In the genomic region with DNA sequence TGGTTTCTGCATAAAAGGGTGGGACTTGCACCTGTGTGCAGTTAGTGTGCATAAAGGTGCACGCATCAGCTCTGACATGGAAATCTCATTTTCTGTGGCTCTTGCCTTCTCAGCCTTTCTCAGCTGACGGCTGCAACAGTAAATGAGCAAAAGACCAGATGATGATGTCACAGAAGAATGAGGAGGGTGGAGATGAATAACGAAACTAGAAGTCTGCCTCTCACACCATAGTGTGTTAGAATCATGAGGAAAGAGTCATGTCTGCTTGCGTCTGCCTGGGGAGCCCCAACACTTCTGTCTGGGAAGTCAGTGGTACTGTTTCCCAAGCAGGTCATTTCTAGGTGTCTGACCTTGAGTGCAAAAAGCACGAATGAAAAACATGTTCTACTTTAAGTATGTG, we compare ENCODE assay signal across 30 mouse cellular contexts. TPM values are rescaled to one million over a fixed set of nuclear protein-coding genes. Genes with fewer than 3 reads are reported as not detected.
DNase-seq lines count a peak whose midpoint lies in the region; ATAC-seq lines count a peak whose summit lies in the region.
"Had no signal": no experiment of that assay in that cellular context is flagged by ENCODE, and none has a peak within 500 bp of the region (broad histone marks: within the 10 kb centered on the region; RNA-seq: fewer than 3 reads in every experiment).

No protein-coding gene starts in this region.

- intact Hi-C loops in left cerebral cortex, postnatal 4 days (cut with DNase I), result no loop called here

- H3K36me3 ChIP-seq in heart, embryonic 12.5 days, result no peaks in the 10 kb centered on the region
- H3K36me3 ChIP-seq: embryonic facial prominence, embryonic 12.5 days; embryonic facial prominence, embryonic 15.5 days; hindbrain, embryonic 15.5 days had no signal

- 78% methylated on average over 5 of the region's 5 CpGs for WGBS in heart, embryonic 12.5 days

- peak; percentile 82 for DNase-seq in induced T-regulatory cell, adult 2 months (ENCODE audit: low read depth)
- no peak for DNase-seq in left cerebral cortex, postnatal 4 days
- DNase-seq in adrenal gland, postnatal 36 days, result no peak
- DNase-seq: adrenal gland, postnatal 14 days; cerebellum, adult 11-12 months; cerebellum, adult 9-10 months; cerebellum, postnatal 14 days; forebrain, postnatal 0 days; gastrocnemius, adult 2 months; gastrocnemius, postnatal 14 days; heart, adult 18-20 months; kidney, adult 18-20 months had no signal

- no peak overlapping the region for H3K4me2 ChIP-seq in heart, embryonic 12.5 days
- H3K4me2 ChIP-seq: embryonic facial prominence, embryonic 12.5 days; embryonic facial prominence, embryonic 15.5 days; hindbrain, embryonic 12.5 days; hindbrain, embryonic 15.5 days had no signal

- H3K4me1 ChIP-seq in heart, embryonic 12.5 days (replicated peaks), result peaks cover 19% of the 10 kb centered on the region
- H3K4me1 ChIP-seq: embryonic facial prominence, embryonic 12.5 days; hindbrain, embryonic 12.5 days had no signal

- no peak overlapping the region for H3K4me3 ChIP-seq in heart, embryonic 12.5 days
- H3K4me3 ChIP-seq: embryonic facial prominence, embryonic 12.5 days; embryonic facial prominence, embryonic 15.5 days; gastrocnemius, adult 2 months; hindbrain, embryonic 12.5 days; hindbrain, embryonic 15.5 days had no signal

- no peaks in the 10 kb centered on the region for H3K9me3 ChIP-seq in heart, embryonic 12.5 days (replicated peaks)
- H3K9me3 ChIP-seq: embryonic facial prominence, embryonic 12.5 days; embryonic facial prominence, embryonic 15.5 days; hindbrain, embryonic 12.5 days; hindbrain, embryonic 15.5 days had no signal

- no peak overlapping the region for H3K9ac ChIP-seq in heart, embryonic 12.5 days
- H3K9ac ChIP-seq: embryonic facial prominence, embryonic 12.5 days; embryonic facial prominence, embryonic 15.5 days; forebrain, postnatal 0 days; hindbrain, embryonic 12.5 days; hindbrain, embryonic 15.5 days had no signal

- ATAC-seq in CD4-positive, CD25-positive, alpha-beta regulatory T cell, adult 4 months, result peak; percentile 83
- peak; percentile 56; the same call in 1 of the 2 replicates for ATAC-seq in monocyte, adult 5-6 weeks (replicated peaks; ENCODE audit: insufficient number of reproducible peaks, low FRiP score, low TSS enrichment, poor library complexity, severe bottlenecking)
- no peak for ATAC-seq in heart, embryonic 12.5 days (ENCODE audit: insufficient number of reproducible peaks, low FRiP score)
- ATAC-seq: forebrain, embryonic 14.5 days; forebrain, postnatal 0 days; intestine, embryonic 16.5 days had no signal

- no peaks in the 10 kb centered on the region for H3K27me3 ChIP-seq in heart, embryonic 12.5 days (replicated peaks)
- H3K27me3 ChIP-seq: embryonic facial prominence, embryonic 12.5 days; embryonic facial prominence, embryonic 15.5 days; hindbrain, embryonic 12.5 days; hindbrain, embryonic 15.5 days had no signal

- H3K27ac ChIP-seq in heart, embryonic 12.5 days (ENCODE audit: poor library complexity, severe bottlenecking), result no peak overlapping the region
- H3K27ac ChIP-seq: embryonic facial prominence, embryonic 12.5 days; embryonic facial prominence, embryonic 15.5 days; gastrocnemius, adult 2 months; hindbrain, embryonic 12.5 days; hindbrain, embryonic 15.5 days had no signal

RNA-seq across cellular contexts. Expression of a gene that starts 2.4 kb away (rescaled TPM):
- polyA plus RNA-seq in CD4-positive, CD25-positive, alpha-beta regulatory T cell, adult 4 months (2017; shearing (Covaris generic)), result 1 to 10 TPM in 1 of 2 experiments, not detected in 1; 1.2 TPM
- total RNA-seq in monocyte, adult 5-6 weeks (2017), result 1.2 TPM in 1 of 3 replicates, not detected in the others
- total RNA-seq in left cerebral cortex, postnatal 4 days (2021), result not detected
- not detected for total RNA-seq in adrenal gland, postnatal 36 days (2021)
- not detected in 2 replicates for polyA plus RNA-seq in heart, embryonic 12.5 days (2016; fragmentation: Nextera tagmentation; extraction: Ambion mirVana)
- total RNA-seq: adrenal gland, adult 18-20 months; adrenal gland, postnatal 14 days; ES-E14; gastrocnemius, postnatal 14 days; heart, adult 18-20 months; heart, postnatal 25 days; hematopoietic stem cell, adult 5-6 weeks had no signal
- polyA plus RNA-seq: C2C12; embryonic facial prominence, embryonic 12.5 days; embryonic facial prominence, embryonic 15.5 days; forebrain, embryonic 11.5 days; forebrain, embryonic 14.5 days; forebrain, postnatal 0 days; frontal cortex, adult 2 months; heart, embryonic 14.5 days; heart, postnatal 0 days; hindbrain, embryonic 12.5 days; hindbrain, embryonic 15.5 days; intestine, embryonic 16.5 days had no signal

RNA-seq across cellular contexts. Expression of a gene that starts 15.7 kb away (rescaled TPM):
- 10 to 100 TPM; 14.1 to 15.5 TPM for polyA plus RNA-seq in CD4-positive, CD25-positive, alpha-beta regulatory T cell, adult 4 months (2017; shearing (Covaris generic))
- total RNA-seq in monocyte, adult 5-6 weeks (2017), result 40.4 to 58.6 TPM (median 41.0 TPM) in 3 replicates
- 10 to 100 TPM; 37.0 to 41.8 TPM for total RNA-seq in left cerebral cortex, postnatal 4 days (2021)
- 10 to 100 TPM; 28.9 to 30.9 TPM for total RNA-seq in adrenal gland, postnatal 36 days (2021)
- polyA plus RNA-seq in heart, embryonic 12.5 days (2016; fragmentation: Nextera tagmentation; extraction: Ambion mirVana), result 10.5 and 11.9 TPM in 2 replicates
